Mouse (Mus musculus) stomach, postnatal 0 days (tissue): ENCODE results near the gene Mgarp.

Experiments
- CTCF ChIP-seq: IDR thresholded peaks from 2 replicates; pipeline ENCODE4 v1.5.1; 2016; ENCODE audit warnings: antibody characterized with exemption, low read depth, mild to moderate bottlenecking, moderate library complexity
- EP300 ChIP-seq: optimal IDR thresholded peaks from 2 replicates; pipeline ENCODE3; 2016; ENCODE audit warnings: antibody characterized with exemption

- TF ChIP-seq CTCF (no peak), EP300 (no peak)
Measured at GRCm38 (mm10) chr3:51361066-51361465, 35.5 kb downstream of the Mgarp start.
